Mouse (Mus musculus): ENCODE measurements at regions not wholly inside any gene's neighbourhood (a gene's known extent, or its start where the extent isn't known, plus 50 kb on each side); places are given as distances from the start of the nearest gene placed in this dataset.

GRCm38 (mm10) chr10:5981433-5981832 is 59.2 kb upstream of the Rgs17 start:
- TF ChIP-seq CTCF (IDR thresholded peaks at IDR 0.05; ENCODE audit: low read depth), result no peak
- TF ChIP-seq EP300 (IDR thresholded peaks at IDR 0.05; ENCODE audit: low read depth), result no peak

All from liver, embryonic 14.5 days (tissue).